Mouse (Mus musculus): ENCODE measurements at regions not wholly inside any gene's neighbourhood (a gene's known extent, or its start where the extent isn't known, plus 50 kb on each side); places are given as distances from the start of the nearest gene placed in this dataset.

- DNase-seq (ENCODE audit: extremely low read depth, low read depth), result no peak
These were observed 51.3 kb upstream of the Rnf138rt1 start for GRCm38 (mm10) chrX:163812431-163812830.

GRCm38 (mm10) chrX:163814806-163815205 is 53.7 kb upstream of the Rnf138rt1 start:
- no peak for DNase-seq (ENCODE audit: extremely low read depth, low read depth)

GRCm38 (mm10) chrX:163822298-163822697 is 61.2 kb upstream of the Rnf138rt1 start:
- DNase-seq (ENCODE audit: extremely low read depth, low read depth), result peak; percentile 14

- no peak for DNase-seq (ENCODE audit: extremely low read depth, low read depth)
These were observed 66.3 kb upstream of the Rnf138rt1 start for GRCm38 (mm10) chrX:163827461-163827860.

GRCm38 (mm10) chrX:163845408-163845807 is 63.4 kb upstream of the Ap1s2 start:
- no peak for DNase-seq (ENCODE audit: extremely low read depth, low read depth)

- DNase-seq (ENCODE audit: extremely low read depth, low read depth), result no peak
These were observed 61.9 kb upstream of the Ap1s2 start for GRCm38 (mm10) chrX:163846890-163847289.

GRCm38 (mm10) chrX:163847651-163848050 is 61.2 kb upstream of the Ap1s2 start:
- DNase-seq (ENCODE audit: extremely low read depth, low read depth), result no peak

- DNase-seq (ENCODE audit: extremely low read depth, low read depth), result no peak
These were observed 60.2 kb upstream of the Ap1s2 start for GRCm38 (mm10) chrX:163848510-163849199.

- DNase-seq (ENCODE audit: extremely low read depth, low read depth), result no peak
These were observed 57.8 kb upstream of the Ap1s2 start for GRCm38 (mm10) chrX:163850915-163851599.

- DNase-seq (ENCODE audit: extremely low read depth, low read depth), result no peak
These were observed 50.3 kb upstream of the Ap1s2 start for GRCm38 (mm10) chrX:163858494-163858893.

All from MEL-GATA-1-ER (cell line).